Mouse (Mus musculus): ENCODE measurements around the gene Psmb3. TPM values are rescaled to one million over a fixed set of nuclear protein-coding genes. Genes with fewer than 3 reads are reported as not detected.

Psmb3 gene
- polyA plus RNA-seq, 1 experiment from 2014 or later = 468 TPM

- H3K9ac ChIP-seq (ENCODE audit: low read depth, low read length) = no peak overlapping the region
- peak overlapping the region; percentile 91 for H3K4me2 ChIP-seq (replicated peaks; ENCODE audit: low read depth, low read length)
- no peak for DNase-seq (ENCODE audit: low spot score)
- H3K9me3 ChIP-seq (ENCODE audit: control insufficient read depth, low read length) = no peaks in the 10 kb centered on the region
- H3K36me3 ChIP-seq (ENCODE audit: control insufficient read depth, insufficient read depth, low read length) = peaks cover 4% of the 10 kb centered on the region; the same call in 1 of the 2 replicates
- peaks cover 18% of the 10 kb centered on the region for H3K27me3 ChIP-seq (ENCODE audit: control insufficient read depth, insufficient read depth, low read length)
- ATAC-seq (ENCODE audit: low FRiP score) = no peak
- peaks cover 17% of the 10 kb centered on the region for H3K4me1 ChIP-seq (replicated peaks; ENCODE audit: control insufficient read depth, insufficient read depth, low read length)
- WGBS = 31% methylated on average over 6 of the region's 6 CpGs
- peak overlapping the region; percentile 93 for H3K4me3 ChIP-seq (ENCODE audit: low read depth, low read length)
- 0 out of 2 replicates have a peak overlapping the region, but pooled peaks have one; percentile 17 for H3K27ac ChIP-seq (ENCODE audit: low read depth, low read length)
Observed at GRCm38 (mm10) chr11:97664771-97665240, 38.4 kb upstream of the Psmb3 start.

GRCm38 (mm10) chr11:97665431-97665830 is 37.8 kb upstream of the Psmb3 start:
- Histone ChIP-seq H3K27ac (ENCODE audit: low read depth, low read length) (no peak overlapping the region), H3K27me3 (ENCODE audit: control insufficient read depth, insufficient read depth, low read length) (peaks cover 18% of the 10 kb centered on the region), H3K4me3 (ENCODE audit: low read depth, low read length) (no peak overlapping the region), H3K4me2 (replicated peaks; ENCODE audit: low read depth, low read length) (no peak overlapping the region), H3K9ac (ENCODE audit: low read depth, low read length) (no peak overlapping the region), H3K9me3 (ENCODE audit: control insufficient read depth, low read length) (no peaks in the 10 kb centered on the region), H3K4me1 (replicated peaks; ENCODE audit: control insufficient read depth, insufficient read depth, low read length) (peaks cover 17% of the 10 kb centered on the region), H3K36me3 (ENCODE audit: control insufficient read depth, insufficient read depth, low read length) (peaks cover 4% of the 10 kb centered on the region; the same call in 1 of the 2 replicates)
- no peak for DNase-seq (ENCODE audit: low spot score)
- 89% methylated on average over 13 of the region's 13 CpGs for WGBS
- ATAC-seq (ENCODE audit: low FRiP score) = no peak

GRCm38 (mm10) chr11:97666221-97666620 is 37.0 kb upstream of the Psmb3 start:
- Histone ChIP-seq H3K9me3 (ENCODE audit: control insufficient read depth, low read length) (no peaks in the 10 kb centered on the region), H3K4me2 (replicated peaks; ENCODE audit: low read depth, low read length) (no peak overlapping the region), H3K9ac (ENCODE audit: low read depth, low read length) (no peak overlapping the region), H3K4me1 (replicated peaks; ENCODE audit: control insufficient read depth, insufficient read depth, low read length) (peaks cover 14% of the 10 kb centered on the region; the same call in 1 of the 2 replicates), H3K4me3 (ENCODE audit: low read depth, low read length) (no peak overlapping the region), H3K27me3 (ENCODE audit: control insufficient read depth, insufficient read depth, low read length) (peaks cover 13% of the 10 kb centered on the region), H3K27ac (ENCODE audit: low read depth, low read length) (no peak overlapping the region), H3K36me3 (ENCODE audit: control insufficient read depth, insufficient read depth, low read length) (peaks cover 4% of the 10 kb centered on the region; the same call in 1 of the 2 replicates)
- DNase-seq (ENCODE audit: low spot score) = no peak
- no peak for ATAC-seq (ENCODE audit: low FRiP score)
- 92% methylated on average over 7 of the region's 7 CpGs for WGBS

- H3K36me3 ChIP-seq (ENCODE audit: control insufficient read depth, insufficient read depth, low read length) = peaks cover 5% of the 10 kb centered on the region; the same call in 1 of the 2 replicates
- H3K4me2 ChIP-seq (replicated peaks; ENCODE audit: low read depth, low read length) = no peak overlapping the region
- peaks cover 8% of the 10 kb centered on the region for H3K27me3 ChIP-seq (ENCODE audit: control insufficient read depth, insufficient read depth, low read length)
- no peak overlapping the region for H3K4me3 ChIP-seq (ENCODE audit: low read depth, low read length)
- no peak overlapping the region for H3K27ac ChIP-seq (ENCODE audit: low read depth, low read length)
- WGBS = 87% methylated on average over 15 of the region's 15 CpGs
- H3K4me1 ChIP-seq (replicated peaks; ENCODE audit: control insufficient read depth, insufficient read depth, low read length) = peaks cover 10% of the 10 kb centered on the region; the same call in 1 of the 2 replicates
- H3K9me3 ChIP-seq (ENCODE audit: control insufficient read depth, low read length) = no peaks in the 10 kb centered on the region
- ATAC-seq (ENCODE audit: low FRiP score) = no peak
- no peak for DNase-seq (ENCODE audit: low spot score)
- no peak overlapping the region for H3K9ac ChIP-seq (ENCODE audit: low read depth, low read length)
Observed at GRCm38 (mm10) chr11:97666794-97667193, 36.4 kb upstream of the Psmb3 start.

GRCm38 (mm10) chr11:97668160-97668559 is 35.0 kb upstream of the Psmb3 start:
- Histone ChIP-seq H3K4me2 (replicated peaks; ENCODE audit: low read depth, low read length) (no peak overlapping the region), H3K36me3 (ENCODE audit: control insufficient read depth, insufficient read depth, low read length) (peaks cover 10% of the 10 kb centered on the region; the same call in 1 of the 2 replicates), H3K27ac (ENCODE audit: low read depth, low read length) (no peak overlapping the region), H3K4me3 (ENCODE audit: low read depth, low read length) (no peak overlapping the region), H3K4me1 (replicated peaks; ENCODE audit: control insufficient read depth, insufficient read depth, low read length) (0 out of 2 replicates have a peak, but pooled peaks cover 4% of the 10 kb centered on the region), H3K9me3 (ENCODE audit: control insufficient read depth, low read length) (no peaks in the 10 kb centered on the region), H3K27me3 (ENCODE audit: control insufficient read depth, insufficient read depth, low read length) (no peaks in the 10 kb centered on the region), H3K9ac (ENCODE audit: low read depth, low read length) (no peak overlapping the region)
- WGBS = 93% methylated on average over 7 of the region's 7 CpGs
- DNase-seq (ENCODE audit: low spot score) = no peak
- ATAC-seq (ENCODE audit: low FRiP score) = no peak

- no peak overlapping the region for H3K9ac ChIP-seq (ENCODE audit: low read depth, low read length)
- peaks cover 14% of the 10 kb centered on the region for H3K36me3 ChIP-seq (ENCODE audit: control insufficient read depth, insufficient read depth, low read length)
- no peaks in the 10 kb centered on the region for H3K9me3 ChIP-seq (ENCODE audit: control insufficient read depth, low read length)
- WGBS = 53% methylated on average over 15 of the region's 15 CpGs
- H3K4me2 ChIP-seq (replicated peaks; ENCODE audit: low read depth, low read length) = no peak overlapping the region
- no peak for DNase-seq (ENCODE audit: low spot score)
- H3K27ac ChIP-seq (ENCODE audit: low read depth, low read length) = no peak overlapping the region
- no peak overlapping the region for H3K4me3 ChIP-seq (ENCODE audit: low read depth, low read length)
- ATAC-seq (ENCODE audit: low FRiP score) = no peak
- 0 out of 2 replicates have a peak, but pooled peaks cover 4% of the 10 kb centered on the region for H3K4me1 ChIP-seq (replicated peaks; ENCODE audit: control insufficient read depth, insufficient read depth, low read length)
- H3K27me3 ChIP-seq (ENCODE audit: control insufficient read depth, insufficient read depth, low read length) = no peaks in the 10 kb centered on the region
Observed at GRCm38 (mm10) chr11:97669268-97669667, 33.9 kb upstream of the Psmb3 start.

GRCm38 (mm10) chr11:97669829-97670228 is 33.4 kb upstream of the Psmb3 start:
- ATAC-seq (ENCODE audit: low FRiP score) (no peak), DNase-seq (ENCODE audit: low spot score) (peak; percentile 36)
- H3K9me3 ChIP-seq (ENCODE audit: control insufficient read depth, low read length) = no peaks in the 10 kb centered on the region
- H3K36me3 ChIP-seq (ENCODE audit: control insufficient read depth, insufficient read depth, low read length) = peaks cover 14% of the 10 kb centered on the region
- no peak overlapping the region for H3K27ac ChIP-seq (ENCODE audit: low read depth, low read length)
- 0 out of 2 replicates have a peak, but pooled peaks cover 2% of the 10 kb centered on the region for H3K4me1 ChIP-seq (replicated peaks; ENCODE audit: control insufficient read depth, insufficient read depth, low read length)
- H3K9ac ChIP-seq (ENCODE audit: low read depth, low read length) = no peak overlapping the region
- no peaks in the 10 kb centered on the region for H3K27me3 ChIP-seq (ENCODE audit: control insufficient read depth, insufficient read depth, low read length)
- whole genome bisulfite sequencing = 42% methylated on average over 5 of the region's 6 CpGs
- no peak overlapping the region for H3K4me2 ChIP-seq (replicated peaks; ENCODE audit: low read depth, low read length)
- no peak overlapping the region for H3K4me3 ChIP-seq (ENCODE audit: low read depth, low read length)

- Histone ChIP-seq H3K9me3 (ENCODE audit: control insufficient read depth, low read length) (no peaks in the 10 kb centered on the region), H3K4me2 (replicated peaks; ENCODE audit: low read depth, low read length) (no peak overlapping the region), H3K27me3 (ENCODE audit: control insufficient read depth, insufficient read depth, low read length) (no peaks in the 10 kb centered on the region), H3K4me1 (replicated peaks; ENCODE audit: control insufficient read depth, insufficient read depth, low read length) (no peaks in the 10 kb centered on the region), H3K36me3 (ENCODE audit: control insufficient read depth, insufficient read depth, low read length) (peaks cover 14% of the 10 kb centered on the region), H3K9ac (ENCODE audit: low read depth, low read length) (no peak overlapping the region), H3K27ac (ENCODE audit: low read depth, low read length) (no peak overlapping the region), H3K4me3 (ENCODE audit: low read depth, low read length) (no peak overlapping the region)
- no peak for ATAC-seq (ENCODE audit: low FRiP score)
- 71% methylated on average over 13 of the region's 13 CpGs for WGBS
- no peak for DNase-seq (ENCODE audit: low spot score)
Observed at GRCm38 (mm10) chr11:97670234-97671176, 32.7 kb upstream of the Psmb3 start.
